Mouse (Mus musculus): ENCODE measurements around the gene Gm4070. TPM values are rescaled to one million over a fixed set of nuclear protein-coding genes. Genes with fewer than 3 reads are reported as not detected.
A peak's percentile ranks its signal among the peaks of the same experiment; 100 is the strongest.
"Not testable (repeated sequence)": the region's sequence is repeated elsewhere in the genome, so short reads cannot be mapped to it uniquely, and the experiment has no call there.

Gene Gm4070
- polyA plus RNA-seq (2015; fragmentation: Nextera tagmentation; extraction: Ambion mirVana) = 0.19 and 0.26 TPM in 2 replicates

- ATAC-seq (replicated peaks); H3K4me1 ChIP-seq: not testable (repeated sequence)
- WGBS = 67% methylated on average over 1 of the region's 1 CpGs
Observed at GRCm38 (mm10) chr7:105953812-105954211, at the start of gene Gm4070. TSS of gene Gm4070 (minus strand) at chr7:105953967.

DNA sequence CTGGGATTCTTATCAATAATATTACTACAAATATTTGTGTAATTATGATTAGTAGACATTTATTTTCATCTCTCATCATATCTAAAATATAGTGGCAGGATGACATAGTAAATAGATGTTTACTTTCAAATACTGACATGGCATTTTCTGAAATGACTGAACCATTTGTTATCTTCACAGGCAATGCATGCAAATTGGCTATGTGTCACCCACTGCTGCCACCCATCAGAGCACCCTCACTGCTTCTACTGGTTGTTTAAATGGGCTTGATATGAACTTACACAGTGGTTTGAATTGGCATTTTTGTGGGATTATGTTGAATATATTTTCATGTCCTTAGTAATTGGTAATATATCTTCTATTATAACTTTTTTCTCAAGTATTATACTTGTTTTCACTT is 773 bp upstream of the Gm4070 start:
- H3K36me3 ChIP-seq (replicated peaks); H3K27ac ChIP-seq; H3K4me2 ChIP-seq; H3K9ac ChIP-seq; H3K9me3 ChIP-seq; ATAC-seq (replicated peaks); H3K27me3 ChIP-seq (replicated peaks); H3K4me3 ChIP-seq; H3K4me1 ChIP-seq: not testable (repeated sequence)

More at GRCm38 (mm10) chr7:105953812-105954211, at the start of gene Gm4070:
- H3K27me3 ChIP-seq (replicated peaks); H3K4me3 ChIP-seq; H3K9ac ChIP-seq; H3K36me3 ChIP-seq (replicated peaks); H3K4me2 ChIP-seq; H3K9me3 ChIP-seq; H3K27ac ChIP-seq: not testable (repeated sequence)

GRCm38 (mm10) chr7:105952408-105952807 is 1.4 kb downstream of the Gm4070 start:
- not testable (repeated sequence) for H3K9me3 ChIP-seq; H3K4me3 ChIP-seq; H3K4me1 ChIP-seq; H3K9ac ChIP-seq; H3K4me2 ChIP-seq; H3K27me3 ChIP-seq (replicated peaks); H3K36me3 ChIP-seq (replicated peaks); H3K27ac ChIP-seq
- WGBS = no CpG with 5 or more reads among the region's 5 CpGs
- peak; percentile 67; the same call in 1 of the 2 replicates for ATAC-seq (replicated peaks)

DNA sequence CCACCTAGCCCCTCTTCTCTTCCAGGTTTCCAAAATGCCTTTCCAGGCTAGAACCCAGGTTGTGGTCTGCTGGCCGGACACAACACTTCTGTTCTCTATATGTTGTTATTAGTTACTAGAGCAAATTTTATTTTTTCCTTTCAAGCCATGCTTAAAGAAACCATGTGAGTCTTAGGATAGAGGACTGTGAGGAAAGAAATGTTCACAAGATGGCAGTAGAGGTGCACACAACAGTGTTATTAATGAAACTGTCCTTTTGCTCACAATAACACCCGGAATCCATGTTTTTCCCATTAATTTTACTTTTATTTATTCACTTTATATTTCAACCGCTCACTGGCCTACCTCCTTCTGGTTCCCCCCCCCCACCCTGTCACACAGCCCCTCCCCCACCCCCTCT is 8.5 kb downstream of the Gm4070 start:
- not testable (repeated sequence) for H3K9ac ChIP-seq; H3K4me1 ChIP-seq; ATAC-seq (replicated peaks); H3K4me3 ChIP-seq; H3K9me3 ChIP-seq; H3K27me3 ChIP-seq (replicated peaks); H3K27ac ChIP-seq; H3K36me3 ChIP-seq (replicated peaks); H3K4me2 ChIP-seq
- 100% methylated on average over 1 of the region's 3 CpGs for WGBS

DNA sequence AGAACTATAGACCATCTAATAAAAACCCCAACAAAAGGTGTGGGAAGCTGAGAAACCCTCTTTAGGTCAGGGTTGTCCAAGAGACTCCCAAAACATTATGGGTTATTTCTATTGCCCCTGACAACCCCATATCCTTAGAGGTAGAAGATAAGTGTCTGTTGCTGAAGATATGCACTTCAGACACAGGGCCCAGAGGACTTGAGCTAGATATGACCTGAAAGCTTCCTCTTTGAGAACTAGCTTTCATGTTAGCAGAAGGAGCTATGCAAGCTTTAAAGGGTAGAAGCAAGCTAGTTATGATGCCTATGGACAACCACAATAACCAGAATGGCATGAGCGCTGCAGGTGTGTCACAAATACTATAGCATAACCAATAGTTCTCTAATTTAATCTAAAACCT is 21.6 kb downstream of the Gm4070 start:
- not testable (repeated sequence) for H3K27ac ChIP-seq; H3K4me2 ChIP-seq; H3K9me3 ChIP-seq; H3K36me3 ChIP-seq (replicated peaks); H3K9ac ChIP-seq; H3K27me3 ChIP-seq (replicated peaks); H3K4me3 ChIP-seq; H3K4me1 ChIP-seq; ATAC-seq (replicated peaks)
- no CpG with 5 or more reads among the region's 1 CpGs for WGBS

- not testable (repeated sequence) for H3K27ac ChIP-seq; H3K4me1 ChIP-seq; H3K27me3 ChIP-seq (replicated peaks); H3K4me3 ChIP-seq; H3K9ac ChIP-seq; H3K36me3 ChIP-seq (replicated peaks); H3K9me3 ChIP-seq; H3K4me2 ChIP-seq
- ATAC-seq (replicated peaks) = peak; percentile 80; the same call in 1 of the 2 replicates
- 100% methylated on average over 1 of the region's 2 CpGs for WGBS
Observed at GRCm38 (mm10) chr7:105883588-105884336, 70.0 kb downstream of the Gm4070 start.

GRCm38 (mm10) chr7:105879717-105880484 is 73.9 kb downstream of the Gm4070 start:
- H3K4me3 ChIP-seq; H3K27ac ChIP-seq; H3K27me3 ChIP-seq (replicated peaks); H3K9me3 ChIP-seq; H3K4me1 ChIP-seq; H3K4me2 ChIP-seq; H3K36me3 ChIP-seq (replicated peaks); ATAC-seq (replicated peaks); H3K9ac ChIP-seq: not testable (repeated sequence)
- WGBS = 84% methylated on average over 1 of the region's 2 CpGs

DNA sequence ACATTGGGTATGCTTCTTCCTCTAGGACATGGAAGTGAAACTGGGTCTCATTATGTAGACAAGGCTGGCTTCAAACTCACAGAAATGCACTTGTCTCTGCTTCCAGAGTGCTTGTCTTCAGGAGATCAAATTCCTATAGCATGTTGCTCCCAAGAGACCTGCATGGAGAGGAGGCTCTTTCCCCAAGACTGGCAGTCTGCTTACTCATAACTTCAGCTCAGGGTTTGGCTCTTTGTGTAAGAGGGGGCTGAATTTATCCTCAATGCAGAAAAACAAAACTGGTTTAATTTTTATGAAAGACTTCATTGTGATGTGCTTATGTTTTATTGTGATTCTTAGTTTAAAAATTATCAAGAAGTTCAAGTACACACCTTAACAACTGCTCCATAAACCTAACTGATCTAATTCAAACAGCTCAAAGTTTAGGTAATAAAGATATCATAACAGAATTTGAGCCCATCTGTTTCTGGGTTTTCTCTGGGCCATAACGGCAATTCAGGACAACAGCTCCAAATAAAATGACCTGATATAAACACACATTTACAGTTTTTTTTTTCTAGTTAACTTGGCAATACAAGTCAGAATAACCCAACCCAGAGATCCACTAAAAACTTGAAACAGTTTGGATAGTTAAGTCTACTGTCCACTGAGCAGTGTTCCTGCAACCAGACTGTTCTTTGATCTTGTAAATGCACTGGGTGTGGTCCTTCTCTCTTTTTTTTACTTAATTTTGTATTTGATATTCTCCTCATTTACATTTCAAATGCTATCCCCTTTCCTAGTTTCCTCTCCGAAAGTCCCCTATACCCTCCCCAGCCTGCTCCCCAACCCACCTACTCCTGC is 97.8 kb downstream of the Gm4070 start:
- WGBS = no CpG with 5 or more reads among the region's 2 CpGs
- not testable (repeated sequence) for H3K36me3 ChIP-seq (replicated peaks); H3K9me3 ChIP-seq; H3K9ac ChIP-seq; H3K27me3 ChIP-seq (replicated peaks); H3K27ac ChIP-seq; H3K4me3 ChIP-seq; ATAC-seq (replicated peaks); H3K4me1 ChIP-seq; H3K4me2 ChIP-seq

Other genes with a start within 250 kb of the Gm4070 start
- gene Ilk, start 217.4 kb downstream of the Gm4070 start, polyA plus RNA-seq (2015; fragmentation: Nextera tagmentation; extraction: Ambion mirVana) = 192 and 207 TPM in 2 replicates
- 22.4 and 22.9 TPM in 2 replicates for gene Rrp8, start 216.6 kb downstream of the Gm4070 start, polyA plus RNA-seq (2015; fragmentation: Nextera tagmentation; extraction: Ambion mirVana)
- 89.7 and 99.0 TPM in 2 replicates for gene Taf10, start 209.6 kb downstream of the Gm4070 start, polyA plus RNA-seq (2015; fragmentation: Nextera tagmentation; extraction: Ambion mirVana)
- 38.7 and 43.4 TPM in 2 replicates for gene Tpp1, start 201.7 kb downstream of the Gm4070 start, polyA plus RNA-seq (2015; fragmentation: Nextera tagmentation; extraction: Ambion mirVana)
- 17.9 and 19.0 TPM in 2 replicates for gene Dchs1, start 166.3 kb downstream of the Gm4070 start, polyA plus RNA-seq (2015; fragmentation: Nextera tagmentation; extraction: Ambion mirVana)
- 173 and 175 TPM in 2 replicates for gene Mrpl17, start 142.9 kb downstream of the Gm4070 start, polyA plus RNA-seq (2015; fragmentation: Nextera tagmentation; extraction: Ambion mirVana)